Mouse (Mus musculus) MEL (cell line): ENCODE measurements around the gene Tbc1d30. TPM values are rescaled to one million over a fixed set of nuclear protein-coding genes. Genes with fewer than 3 reads are reported as not detected.

Experiments
- DNase-seq: peaks from one replicate; pipeline ENCODE4 v3.0.0; 2011; ENCODE audit warnings: low read depth, low spot score
- H3K27ac ChIP-seq: 2 replicates; pipeline ENCODE4 v1.5.1; 2012; ENCODE audit warnings: low read depth, mild to moderate bottlenecking, control low read depth, low read length, moderate library complexity; ENCODE audit not compliant: control insufficient read depth
- H3K27me3 ChIP-seq, 2 experiments: fragments of 150-350 bp in 1 of 2; sonication (generic) in 1 of 2; 2 replicates each; pipeline ENCODE4 v1.6.1; 2012; ENCODE audit warnings: low read length in 2 of 2, mild to moderate bottlenecking in 2 of 2, improper control_type of control experiment in 1 of 2, moderate library complexity in 1 of 2; ENCODE audit not compliant: insufficient read depth in 2 of 2, control insufficient read depth in 1 of 2
- H3K36me3 ChIP-seq, 2 experiments: 2 replicates each; pipeline ENCODE4 v1.6.1; 2012 to 2014; ENCODE audit warnings: low read length in 2 of 2, improper control_type of control experiment in 1 of 2, inconsistent platforms in 1 of 2, mild to moderate bottlenecking in 1 of 2; ENCODE audit not compliant: insufficient read depth in 2 of 2, control insufficient read depth in 1 of 2
- H3K4me1 ChIP-seq, 2 experiments: fragments of 150-350 bp in 1 of 2; sonication (generic) in 1 of 2; 2 replicates each; pipeline ENCODE4 v1.6.1; 2012; ENCODE audit warnings: low read length in 2 of 2, improper control_type of control experiment in 1 of 2, mild to moderate bottlenecking in 1 of 2; ENCODE audit not compliant: insufficient read depth in 2 of 2, control insufficient read depth in 1 of 2
- H3K4me3 ChIP-seq, 2 experiments: fragments of 150-350 bp in 1 of 2; sonication (generic) in 1 of 2; 2 replicates each; pipeline ENCODE4 v1.5.1; 2012; ENCODE audit warnings: low read depth in 2 of 2, low read length in 2 of 2, mild to moderate bottlenecking in 2 of 2, moderate library complexity in 2 of 2, control low read depth in 1 of 2, improper control_type of control experiment in 1 of 2; ENCODE audit not compliant: control insufficient read depth in 1 of 2, insufficient read depth in 1 of 2
- H3K79me2 ChIP-seq: 2 replicates; pipeline ENCODE4 v1.6.1; 2012; ENCODE audit warnings: mild to moderate bottlenecking, low read length, moderate library complexity; ENCODE audit not compliant: control insufficient read depth, poor library complexity, insufficient read depth
- H3K9ac ChIP-seq: 2 replicates; pipeline ENCODE4 v1.6.1; 2012; ENCODE audit warnings: low read depth, mild to moderate bottlenecking, control low read depth, low read length, moderate library complexity; ENCODE audit not compliant: control insufficient read depth, poor library complexity, severe bottlenecking
- H3K9me3 ChIP-seq: fragments of 150-350 bp; sonication (generic); replicated peaks from 2 replicates; pipeline ENCODE4 v1.6.1; 2012; ENCODE audit warnings: mild to moderate bottlenecking, low read length, improper control_type of control experiment, moderate library complexity; ENCODE audit not compliant: insufficient read depth
- CHD2 ChIP-seq: IDR thresholded peaks from 2 replicates; pipeline ENCODE4 v1.6.1; 2011; ENCODE audit warnings: low read length, improper control_type of control experiment
- CTCF ChIP-seq, 3 experiments: IDR thresholded peaks in 2 of 3; conservative IDR thresholded peaks in 1 of 3; 2 replicates each; pipeline ENCODE4 v1.5.1; 2011 to 2012; ENCODE audit warnings: low read length in 3 of 3, low read depth in 2 of 3, mild to moderate bottlenecking in 2 of 3, improper control_type of control experiment in 1 of 3, inconsistent platforms in 1 of 3, mixed read lengths in 1 of 3, moderate library complexity in 1 of 3; ENCODE audit not compliant: control insufficient read depth in 1 of 3, insufficient read depth in 1 of 3, poor library complexity in 1 of 3, severe bottlenecking in 1 of 3
- E2F4 ChIP-seq: IDR thresholded peaks from 2 replicates; pipeline ENCODE4 v1.6.1; 2011; ENCODE audit warnings: low read depth, low read length, improper control_type of control experiment, borderline replicate concordance
- EP300 ChIP-seq, 2 experiments: IDR thresholded peaks; 2 replicates each; pipeline ENCODE4 v1.6.1; 2011; ENCODE audit warnings: improper control_type of control experiment in 2 of 2, low read length in 2 of 2, low read depth in 1 of 2, mild to moderate bottlenecking in 1 of 2
- GABPA ChIP-seq: IDR thresholded peaks from 2 replicates; pipeline ENCODE4 v1.6.1; 2012; ENCODE audit warnings: low read depth, mild to moderate bottlenecking, inconsistent platforms, low read length, improper control_type of control experiment, moderate library complexity
- GATA1 ChIP-seq: IDR thresholded peaks from 2 replicates; pipeline ENCODE4 v1.6.1; 2011; ENCODE audit warnings: low read depth, low read length, improper control_type of control experiment
- HCFC1 ChIP-seq: IDR thresholded peaks from 2 replicates; pipeline ENCODE4 v1.6.1; 2012; ENCODE audit warnings: low read depth, mild to moderate bottlenecking, inconsistent platforms, low read length, improper control_type of control experiment, moderate library complexity
- JUND ChIP-seq: IDR thresholded peaks from 2 replicates; pipeline ENCODE4 v1.6.1; 2011; ENCODE audit warnings: low read depth, mild to moderate bottlenecking, improper control_type of control experiment, low read length
- MAFK ChIP-seq: IDR thresholded peaks from 2 replicates; pipeline ENCODE4 v1.6.1; 2011; ENCODE audit warnings: low read depth, mild to moderate bottlenecking, low read length, improper control_type of control experiment, borderline replicate concordance
- MAX ChIP-seq: IDR thresholded peaks from 2 replicates; pipeline ENCODE4 v1.6.1; 2011; ENCODE audit warnings: low read length, improper control_type of control experiment
- MEF2A ChIP-seq: IDR thresholded peaks from 2 replicates; pipeline ENCODE4 v1.6.1; 2014; ENCODE audit warnings: low read depth, mild to moderate bottlenecking, inconsistent platforms, low read length, improper control_type of control experiment; ENCODE audit not compliant: poor library complexity, insufficient replicate concordance, severe bottlenecking; ENCODE audit errors: extremely low read depth
- MXI1 ChIP-seq: IDR thresholded peaks from 2 replicates; pipeline ENCODE4 v1.6.1; 2011; ENCODE audit warnings: mild to moderate bottlenecking, low read depth, low read length, improper control_type of control experiment
- MYC ChIP-seq: IDR thresholded peaks from 2 replicates; pipeline ENCODE4 v1.6.1; 2011; ENCODE audit warnings: low read depth, mild to moderate bottlenecking, low read length, improper control_type of control experiment, moderate library complexity
- NELFE ChIP-seq: IDR thresholded peaks from 2 replicates; pipeline ENCODE4 v1.6.1; 2011; ENCODE audit warnings: low read depth, low read length, improper control_type of control experiment
- NRF1 ChIP-seq: IDR thresholded peaks from 2 replicates; pipeline ENCODE4 v1.6.1; 2014; ENCODE audit warnings: low read depth, mild to moderate bottlenecking, inconsistent platforms, low read length, improper control_type of control experiment, moderate library complexity; ENCODE audit not compliant: poor library complexity, insufficient read depth, severe bottlenecking
- POLR2A ChIP-seq, 2 experiments: IDR thresholded peaks; 2 replicates each; pipeline ENCODE4 v1.6.1; 2011 to 2012; ENCODE audit warnings: low read length in 2 of 2, mild to moderate bottlenecking in 2 of 2, control low read depth in 1 of 2, improper control_type of control experiment in 1 of 2, low read depth in 1 of 2, moderate library complexity in 1 of 2; ENCODE audit not compliant: control insufficient read depth in 1 of 2, insufficient read depth in 1 of 2, poor library complexity in 1 of 2
- POLR2AphosphoS2 ChIP-seq: IDR thresholded peaks from 2 replicates; pipeline ENCODE4 v1.6.1; 2011; ENCODE audit warnings: low read length, improper control_type of control experiment
- RCOR1 ChIP-seq: IDR thresholded peaks from 2 replicates; pipeline ENCODE4 v1.6.1; 2012; ENCODE audit warnings: low read depth, mild to moderate bottlenecking, inconsistent platforms, low read length, improper control_type of control experiment
- SMC3 ChIP-seq: IDR thresholded peaks from 2 replicates; pipeline ENCODE4 v1.6.1; 2011; ENCODE audit warnings: low read depth, low read length, improper control_type of control experiment
- TAL1 ChIP-seq: IDR thresholded peaks from 2 replicates; pipeline ENCODE4 v1.6.1; 2012; ENCODE audit warnings: mild to moderate bottlenecking, inconsistent platforms, low read length, moderate library complexity, mixed read lengths
- TBP ChIP-seq: IDR thresholded peaks from 2 replicates; pipeline ENCODE4 v1.8.0; 2011; ENCODE audit warnings: low read depth, low read length, improper control_type of control experiment
- TCF12 ChIP-seq: IDR thresholded peaks from 2 replicates; pipeline ENCODE4 v1.6.1; 2014; ENCODE audit warnings: low read depth, mild to moderate bottlenecking, inconsistent platforms, low read length, improper control_type of control experiment, moderate library complexity
- UBTF ChIP-seq: IDR thresholded peaks from 2 replicates; pipeline ENCODE4 v1.6.1; 2012; ENCODE audit warnings: low read depth, mild to moderate bottlenecking, inconsistent platforms, low read length, improper control_type of control experiment, moderate library complexity, borderline replicate concordance; ENCODE audit not compliant: insufficient read depth
- USF1 ChIP-seq: IDR thresholded peaks from 2 replicates; pipeline ENCODE4 v1.6.1; 2014; ENCODE audit warnings: low read depth, mild to moderate bottlenecking, inconsistent platforms, low read length, improper control_type of control experiment, moderate library complexity
- ZC3H11A ChIP-seq: IDR thresholded peaks from 2 replicates; pipeline ENCODE4 v1.6.1; 2012; ENCODE audit warnings: low read depth, mild to moderate bottlenecking, inconsistent platforms, low read length, improper control_type of control experiment
- ZKSCAN1 ChIP-seq: IDR thresholded peaks from 2 replicates; pipeline ENCODE4 v1.6.1; 2012; ENCODE audit warnings: low read depth, mild to moderate bottlenecking, inconsistent platforms, low read length, improper control_type of control experiment, moderate library complexity
- ZMIZ1 ChIP-seq: IDR thresholded peaks from 2 replicates; pipeline ENCODE4 v1.6.1; 2012; ENCODE audit warnings: low read depth, mild to moderate bottlenecking, inconsistent platforms, low read length, improper control_type of control experiment, moderate library complexity
- ZNF384 ChIP-seq: IDR thresholded peaks from 2 replicates; pipeline ENCODE4 v1.6.1; 2012; ENCODE audit warnings: low read depth, mild to moderate bottlenecking, inconsistent platforms, low read length, improper control_type of control experiment
- polyA plus RNA-seq, 2 experiments: library from polyadenylated mRNA; stranded (reverse) in 1 of 2; unstranded in 1 of 2; fragments of >175 nt in 1 of 2; fragments of >200 nt in 1 of 2; gene quantifications; 2 replicates each; pipeline versions ENCODE4 v1.2.1 to v1.2.4; 2012; ENCODE audit warnings: low replicate concordance in 2 of 2, low read depth in 1 of 2; ENCODE audit not compliant: insufficient read length in 2 of 2, insufficient read depth in 1 of 2, missing spikeins in 1 of 2
- total RNA-seq: library from RNA; depleted of rRNA; stranded (reverse); fragments of 300-350 nt; gene quantifications from 2 replicates; pipeline ENCODE4 v1.2.3, GENCODE M21; 2012

Gene Tbc1d30
- total and polyA plus RNA-seq, 3 experiments = 0.35 to 2.1 TPM; not detected in 1

DNA sequence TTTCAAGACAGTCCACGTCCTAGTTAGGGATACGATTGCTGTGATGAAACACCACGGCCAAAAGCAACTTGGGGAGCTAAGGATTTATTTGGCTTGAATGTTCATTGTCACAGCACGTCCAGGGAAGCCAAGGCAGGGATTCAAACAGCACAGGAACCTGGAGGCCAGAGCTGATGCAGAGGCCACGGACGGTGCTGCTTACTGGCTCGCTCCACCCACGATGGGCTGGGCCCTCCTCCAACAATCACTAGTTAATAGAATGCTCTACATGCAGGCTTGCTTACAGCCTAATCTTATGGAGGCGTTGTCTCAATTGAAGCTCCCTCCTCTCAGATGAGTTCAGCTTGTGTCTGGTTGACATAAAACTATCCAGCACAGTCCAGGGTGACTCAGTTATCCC is 16.7 kb upstream of the Tbc1d30 start:
- peaks cover 0 to 19% of the 10 kb centered on the region in 2 experiments; a peak in 3 of 4 replicates for H3K4me1 ChIP-seq
- peaks cover 32% of the 10 kb centered on the region for H3K79me2 ChIP-seq
- TF ChIP-seq MEF2A (no peak), GABPA (no peak), TAL1 (no peak), NELFE (no peak), TBP (no peak), NRF1 (no peak), EP300 (IDR thresholded peaks at IDR 0.05; ENCODE audit: low read depth in 1 of 2, low read length in 2 of 2) (no peak), USF1 (no peak), ZKSCAN1 (no peak), MAX (no peak), ZNF384 (no peak), MXI1 (no peak), GATA1 (no peak), MYC (no peak), CTCF (IDR thresholded peaks at IDR 0.05 in 2 of 3, conservative IDR thresholded peaks at IDR 0.05 in 1 of 3; ENCODE audit: control insufficient read depth in 1 of 3, insufficient read depth in 1 of 3, low read depth in 2 of 3, low read length in 3 of 3, poor library complexity in 1 of 3, severe bottlenecking in 1 of 3) (no peak), UBTF (no peak), TCF12 (no peak), ZC3H11A (no peak), CHD2 (no peak), HCFC1 (no peak)
- TF ChIP-seq, all 39 proteins: peak for 0
- Histone ChIP-seq H3K4me3 (no peak overlapping the region), H3K9me3 (no peaks in the 10 kb centered on the region), H3K27me3 (no peaks in the 10 kb centered on the region), H3K9ac (no peak overlapping the region), H3K27ac (no peak overlapping the region), H3K36me3 (peaks cover 5 to 11% of the 10 kb centered on the region in 2 experiments)
- no peak for DNase-seq

DNA sequence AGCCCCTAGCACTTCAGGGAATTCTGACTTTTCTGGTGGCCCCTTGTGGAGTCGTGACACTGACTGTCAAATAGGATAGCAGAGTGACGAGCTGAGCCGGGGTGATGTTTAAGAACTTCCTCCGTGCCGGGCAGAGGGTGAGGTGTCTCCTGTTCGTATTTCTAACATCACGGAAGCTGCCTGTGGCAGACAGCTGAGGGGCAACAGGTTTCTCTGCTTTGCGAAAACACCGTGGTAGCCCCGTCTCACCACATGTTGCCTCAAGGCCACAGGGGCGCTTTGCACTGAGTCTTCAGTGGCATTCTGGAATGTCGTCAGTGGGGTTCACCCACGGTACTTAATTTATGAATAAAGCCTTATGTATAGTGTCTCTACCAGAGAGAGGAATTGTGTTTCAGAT is 16.2 kb upstream of the Tbc1d30 start:
- no peak for TF ChIP-seq TAL1
- TF ChIP-seq TBP = no peak
- TF ChIP-seq MXI1 = no peak
- no peak for TF ChIP-seq ZC3H11A
- TF ChIP-seq SMC3 = no peak
- no peak for TF ChIP-seq E2F4
- TF ChIP-seq RCOR1 = no peak
- no peak for TF ChIP-seq CTCF (IDR thresholded peaks at IDR 0.05 in 2 of 3, conservative IDR thresholded peaks at IDR 0.05 in 1 of 3; ENCODE audit: control insufficient read depth in 1 of 3, insufficient read depth in 1 of 3, low read depth in 2 of 3, low read length in 3 of 3, poor library complexity in 1 of 3, severe bottlenecking in 1 of 3)
- TF ChIP-seq USF1 = no peak
- no peak for TF ChIP-seq POLR2A (IDR thresholded peaks at IDR 0.05; ENCODE audit: control insufficient read depth in 1 of 2, insufficient read depth in 1 of 2, low read depth in 1 of 2, low read length in 2 of 2, poor library complexity in 1 of 2)
- no peak for TF ChIP-seq JUND
- no peak for TF ChIP-seq MAFK
- TF ChIP-seq CHD2 = no peak
- no peak for TF ChIP-seq TCF12
- TF ChIP-seq POLR2AphosphoS2 = no peak
- TF ChIP-seq ZKSCAN1 = no peak
- TF ChIP-seq NELFE = no peak
- no peak for TF ChIP-seq GABPA
- no peak for TF ChIP-seq ZMIZ1
- TF ChIP-seq, all 39 proteins: peak for 0
- Histone ChIP-seq H3K4me3 (no peak overlapping the region), H3K9me3 (no peaks in the 10 kb centered on the region), H3K27ac (no peak overlapping the region), H3K79me2 (peaks cover 32% of the 10 kb centered on the region), H3K4me1 (peaks cover 0 to 19% of the 10 kb centered on the region in 2 experiments; a peak in 3 of 4 replicates), H3K9ac (no peak overlapping the region), H3K27me3 (no peaks in the 10 kb centered on the region), H3K36me3 (peaks cover 1 to 11% of the 10 kb centered on the region in 2 experiments)
- no peak for DNase-seq
